Mouse (Mus musculus): ENCODE measurements around the gene Slc51a. TPM values are rescaled to one million over a fixed set of nuclear protein-coding genes. Genes with fewer than 3 reads are reported as not detected.

Gene Slc51a
- 0.22 and 0.37 TPM in 2 replicates for polyA plus RNA-seq (2015; fragmentation: Nextera tagmentation; extraction: Ambion mirVana)

DNA sequence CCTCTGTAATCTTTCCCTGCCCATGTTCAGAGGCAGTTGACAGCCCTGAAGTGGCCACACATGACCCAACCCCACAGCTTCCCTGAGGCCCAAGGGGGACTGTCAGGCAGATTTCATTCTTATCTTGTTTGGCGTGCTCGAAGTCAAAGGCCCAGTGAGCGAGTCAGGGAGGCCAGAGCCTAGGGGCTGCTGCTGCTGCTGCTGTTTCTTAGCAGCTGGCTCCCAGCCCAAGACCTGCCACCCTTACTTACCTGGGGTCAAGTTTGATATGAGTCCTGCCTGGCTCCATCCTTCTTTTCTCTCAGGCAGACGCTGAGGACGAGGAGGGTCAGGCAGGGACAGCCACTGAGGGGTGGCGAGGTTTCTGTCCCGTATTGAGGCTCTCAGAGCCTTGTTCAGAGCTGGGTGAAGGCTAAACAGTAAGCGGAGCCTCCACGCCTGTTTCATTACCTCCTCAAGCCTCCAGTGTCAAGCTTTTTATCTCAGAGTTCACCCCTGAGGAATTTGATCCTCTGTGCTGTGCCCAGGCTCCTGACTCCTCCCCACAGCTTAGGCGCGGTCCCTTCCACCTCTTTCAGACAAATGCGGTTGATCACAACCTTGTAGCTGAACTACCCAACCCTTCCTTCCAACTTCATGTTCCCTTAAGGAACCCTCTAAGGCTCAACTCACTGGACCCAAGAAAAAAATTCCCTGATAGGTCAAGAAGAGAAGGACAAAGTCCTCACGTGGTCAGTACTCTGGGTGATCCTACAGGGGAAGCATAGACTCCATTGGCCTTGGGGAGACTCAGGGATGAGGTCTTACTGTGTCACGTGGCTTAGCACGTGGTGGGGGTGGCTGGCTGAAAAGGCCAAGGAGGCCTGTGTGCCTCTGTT is at the start of gene Slc51a:
Gene Slc51a, minus strand, starts transcription at position 646 of the 878 bp plus-strand sequence.

DNA sequence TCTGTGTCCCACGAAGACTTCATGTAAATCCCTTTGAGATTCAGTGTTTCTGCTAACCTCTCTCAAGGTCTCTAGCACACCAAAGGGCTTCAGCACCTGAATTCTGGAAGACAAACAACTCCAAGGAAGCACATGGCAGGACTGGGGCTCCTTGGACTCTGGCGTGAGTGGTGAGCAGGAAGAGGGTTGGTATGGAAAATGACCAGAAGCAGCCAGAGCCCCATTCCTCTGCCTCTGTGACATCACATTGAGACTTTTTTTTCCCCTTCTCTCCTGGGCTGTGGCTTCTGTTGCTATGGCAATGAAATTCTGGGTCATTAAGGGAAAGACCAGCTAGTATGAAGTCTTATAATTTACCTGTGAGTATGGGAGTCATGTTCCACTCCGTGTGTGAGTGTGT is 8.3 kb upstream of the Slc51a start, which contains the start of gene Zdhhc19:
Gene Zdhhc19, plus strand, starts transcription at position 301 of the 400 bp plus-strand sequence.

DNA sequence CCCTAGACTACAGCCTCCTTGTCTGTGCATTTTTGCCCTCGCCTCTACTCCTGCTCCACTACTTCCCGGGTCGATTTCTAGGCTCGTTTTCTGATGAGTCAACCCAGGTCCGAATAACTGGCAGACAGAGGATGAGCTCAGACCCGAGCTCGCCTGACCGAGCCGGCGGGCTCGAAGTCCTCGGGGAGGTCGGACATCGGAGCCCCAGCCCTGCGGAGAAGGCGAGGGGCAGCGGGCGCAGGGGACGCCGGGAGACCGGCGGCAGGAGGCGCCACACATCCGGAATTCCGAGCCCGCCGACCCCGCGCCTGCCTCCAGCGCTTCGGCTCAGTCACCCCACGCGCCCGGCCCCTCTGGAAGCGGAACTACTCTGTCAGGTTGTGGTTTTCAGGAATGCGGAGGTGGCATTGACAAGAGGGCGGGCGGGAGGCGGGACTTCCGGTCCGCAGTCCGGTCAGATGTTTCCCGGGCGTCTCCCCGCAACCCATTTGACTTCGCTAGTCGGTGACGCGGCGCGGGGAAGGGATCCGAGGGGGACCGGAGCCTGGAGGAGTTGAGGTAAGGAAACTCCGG is 57.1 kb downstream of the Slc51a start, which contains the start of gene Pcyt1a:
Gene Pcyt1a, plus strand, starts transcription at position 448 of the 573 bp plus-strand sequence.

Other genes starting within 250 kb of the Slc51a start
- 17.6 and 18.9 TPM in 2 replicates for gene Fbxo45, start 240.7 kb downstream of the Slc51a start, polyA plus RNA-seq (2015; fragmentation: Nextera tagmentation; extraction: Ambion mirVana)
- 16.5 and 16.9 TPM in 2 replicates for gene Wdr53, start 240.7 kb downstream of the Slc51a start, polyA plus RNA-seq (2015; fragmentation: Nextera tagmentation; extraction: Ambion mirVana)
- gene Smco1, start 216.4 kb downstream of the Slc51a start, polyA plus RNA-seq (2015; fragmentation: Nextera tagmentation; extraction: Ambion mirVana), result not detected in 2 replicates
- gene Rnf168, start 210.4 kb downstream of the Slc51a start, polyA plus RNA-seq (2015; fragmentation: Nextera tagmentation; extraction: Ambion mirVana), result 28.8 and 30.3 TPM in 2 replicates
- 13.5 and 15.4 TPM in 2 replicates for gene Ubxn7, start 155.6 kb downstream of the Slc51a start, polyA plus RNA-seq (2015; fragmentation: Nextera tagmentation; extraction: Ambion mirVana)
- gene Tm4sf19, start 87.4 kb downstream of the Slc51a start, polyA plus RNA-seq (2015; fragmentation: Nextera tagmentation; extraction: Ambion mirVana), result 0.19 TPM in 1 of 2 replicates, not detected in the other
- gene Tctex1d2, start 68.2 kb downstream of the Slc51a start, polyA plus RNA-seq (2015; fragmentation: Nextera tagmentation; extraction: Ambion mirVana), result 51.3 and 53.2 TPM in 2 replicates
- 47.1 and 47.8 TPM in 2 replicates for gene Pcyt1a, start 57.0 kb downstream of the Slc51a start, polyA plus RNA-seq (2015; fragmentation: Nextera tagmentation; extraction: Ambion mirVana)
- 0.22 TPM in 1 of 2 replicates, not detected in the other for gene Zdhhc19, start 8.4 kb upstream of the Slc51a start, polyA plus RNA-seq (2015; fragmentation: Nextera tagmentation; extraction: Ambion mirVana)
- gene Tfrc, start 121.0 kb upstream of the Slc51a start, polyA plus RNA-seq (2015; fragmentation: Nextera tagmentation; extraction: Ambion mirVana), result 30.9 and 33.9 TPM in 2 replicates
- gene Tnk2, start 156.0 kb upstream of the Slc51a start, polyA plus RNA-seq (2015; fragmentation: Nextera tagmentation; extraction: Ambion mirVana), result 20.6 and 23.5 TPM in 2 replicates
- gene Muc4, start 248.0 kb upstream of the Slc51a start, polyA plus RNA-seq (2015; fragmentation: Nextera tagmentation; extraction: Ambion mirVana), result not detected in 2 replicates